Mouse (Mus musculus): ENCODE results near the gene Prss22. TPM values are rescaled to one million over a fixed set of nuclear protein-coding genes. Genes with fewer than 3 reads are reported as not detected.

Gene Prss22
- total and polyA plus RNA-seq, 2 experiments from 2014 or later: not detected

DNA sequence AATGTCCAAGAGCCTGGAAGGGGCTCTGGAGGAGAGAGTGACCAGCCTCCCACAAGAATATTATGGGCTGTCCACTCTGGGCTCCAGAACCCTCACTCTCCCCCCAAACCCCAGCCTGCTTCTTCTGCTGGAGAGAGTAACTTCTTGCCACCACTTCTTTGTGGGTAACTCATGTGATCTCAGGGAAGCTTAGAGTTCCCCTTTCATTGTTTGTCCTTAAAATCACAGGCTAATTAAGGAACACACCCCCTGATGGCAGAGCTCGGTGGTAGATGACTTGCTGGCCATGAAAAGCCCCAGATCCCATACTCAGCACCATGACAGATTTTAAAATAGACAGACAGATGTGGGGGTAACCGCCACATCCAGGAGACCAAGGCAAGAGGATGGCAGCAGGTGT, 9.0 kb upstream of the Prss22 start:
- Histone ChIP-seq H3K27ac (ENCODE audit: low read depth, low read length) (no peak overlapping the region), H3K4me3 (ENCODE audit: low read depth, low read length) (no peak overlapping the region), H3K27me3 (ENCODE audit: insufficient read depth, low read length) (no peaks in the 10 kb centered on the region), H3K9ac (replicated peaks; ENCODE audit: low read length, poor library complexity, severe bottlenecking) (no peak overlapping the region), H3K4me1 (ENCODE audit: insufficient read depth, low read length) (no peaks in the 10 kb centered on the region), H3K4me2 (ENCODE audit: low read depth, low read length, poor library complexity, severe bottlenecking) (no peak overlapping the region), H3K36me3 (ENCODE audit: insufficient read depth, low read length) (no peaks in the 10 kb centered on the region), H3K9me3 (ENCODE audit: low read length) (no peaks in the 10 kb centered on the region)
- ATAC-seq (ENCODE audit: low FRiP score) (no peak), DNase-seq (ENCODE audit: low spot score) (no peak)
- no peak for TF ChIP-seq CTCF (IDR thresholded peaks at IDR 0.05)
- 39% methylated on average over 2 of the region's 2 CpGs for WGBS

DNA sequence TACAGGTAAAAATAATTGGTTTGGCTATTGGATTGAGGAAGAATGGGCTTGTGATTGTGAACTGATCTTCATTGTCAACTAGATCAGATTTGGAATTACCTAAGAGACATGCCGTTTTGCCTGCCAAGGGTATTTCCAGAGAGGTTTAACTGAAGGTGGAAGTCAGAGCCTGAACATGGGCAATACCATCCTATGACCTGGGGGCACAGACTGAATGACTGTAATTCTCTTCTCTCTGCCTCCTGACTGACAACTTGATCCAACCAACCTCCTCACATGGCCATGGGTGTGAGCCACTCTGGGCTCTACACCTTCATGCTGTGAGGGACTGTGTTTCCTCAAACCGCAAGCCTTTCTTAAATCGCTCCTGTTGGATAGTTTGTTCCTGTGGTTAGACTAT, 7.1 kb upstream of the Prss22 start:
- ATAC-seq (ENCODE audit: low FRiP score) (no peak), DNase-seq (ENCODE audit: low spot score) (no peak)
- H3K4me1 ChIP-seq (ENCODE audit: insufficient read depth, low read length): no peaks in the 10 kb centered on the region
- H3K27me3 ChIP-seq (ENCODE audit: insufficient read depth, low read length): no peaks in the 10 kb centered on the region
- H3K4me2 ChIP-seq (ENCODE audit: low read depth, low read length, poor library complexity, severe bottlenecking): no peak overlapping the region
- H3K27ac ChIP-seq (ENCODE audit: low read depth, low read length): no peak overlapping the region
- H3K9me3 ChIP-seq (ENCODE audit: low read length): no peaks in the 10 kb centered on the region
- no peak overlapping the region for H3K4me3 ChIP-seq (ENCODE audit: low read depth, low read length)
- H3K36me3 ChIP-seq (ENCODE audit: insufficient read depth, low read length): no peaks in the 10 kb centered on the region
- TF ChIP-seq CTCF (IDR thresholded peaks at IDR 0.05): no peak
- 92% methylated on average over 3 of the region's 3 CpGs for WGBS
- no peak overlapping the region for H3K9ac ChIP-seq (replicated peaks; ENCODE audit: low read length, poor library complexity, severe bottlenecking)

DNA sequence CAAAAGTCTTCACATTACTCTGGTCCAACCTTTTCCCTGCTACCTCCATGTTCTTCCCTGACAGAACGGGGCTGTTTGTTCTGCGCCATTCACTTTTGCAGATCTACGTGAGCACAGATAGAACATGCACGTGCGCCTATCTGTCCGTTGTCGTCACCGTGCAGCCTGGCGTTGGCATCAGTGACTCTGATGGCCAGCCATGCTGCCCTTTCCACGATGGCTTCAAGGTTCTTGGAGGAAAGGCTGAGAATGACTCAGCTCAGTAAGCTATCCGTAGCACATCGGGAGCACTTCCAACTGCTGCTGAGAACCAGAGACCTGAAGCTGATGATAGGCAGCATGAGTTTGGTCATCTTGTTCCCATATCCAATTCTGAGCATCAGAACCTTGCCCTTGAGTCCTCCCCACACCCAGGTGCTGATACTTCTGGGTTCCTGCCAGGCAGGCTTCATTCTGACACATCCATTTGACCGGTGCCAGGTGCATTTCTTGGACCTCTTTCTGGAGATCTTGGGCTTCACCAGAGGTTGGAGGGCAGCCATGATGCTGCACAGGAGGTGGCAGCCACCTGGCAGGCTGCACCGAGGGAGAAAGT, 6.3 kb upstream of the Prss22 start:
- H3K4me2 ChIP-seq (ENCODE audit: low read depth, low read length, poor library complexity, severe bottlenecking): no peak overlapping the region
- no peak overlapping the region for H3K27ac ChIP-seq (ENCODE audit: low read depth, low read length)
- ATAC-seq (ENCODE audit: low FRiP score) (no peak), DNase-seq (ENCODE audit: low spot score) (no peak)
- no peaks in the 10 kb centered on the region for H3K9me3 ChIP-seq (ENCODE audit: low read length)
- H3K27me3 ChIP-seq (ENCODE audit: insufficient read depth, low read length): no peaks in the 10 kb centered on the region
- H3K36me3 ChIP-seq (ENCODE audit: insufficient read depth, low read length): no peaks in the 10 kb centered on the region
- no peaks in the 10 kb centered on the region for H3K4me1 ChIP-seq (ENCODE audit: insufficient read depth, low read length)
- no peak overlapping the region for H3K9ac ChIP-seq (replicated peaks; ENCODE audit: low read length, poor library complexity, severe bottlenecking)
- no peak overlapping the region for H3K4me3 ChIP-seq (ENCODE audit: low read depth, low read length)
- 92% methylated on average over 14 of the region's 14 CpGs for whole genome bisulfite sequencing
- TF ChIP-seq CTCF (IDR thresholded peaks at IDR 0.05): no peak

DNA sequence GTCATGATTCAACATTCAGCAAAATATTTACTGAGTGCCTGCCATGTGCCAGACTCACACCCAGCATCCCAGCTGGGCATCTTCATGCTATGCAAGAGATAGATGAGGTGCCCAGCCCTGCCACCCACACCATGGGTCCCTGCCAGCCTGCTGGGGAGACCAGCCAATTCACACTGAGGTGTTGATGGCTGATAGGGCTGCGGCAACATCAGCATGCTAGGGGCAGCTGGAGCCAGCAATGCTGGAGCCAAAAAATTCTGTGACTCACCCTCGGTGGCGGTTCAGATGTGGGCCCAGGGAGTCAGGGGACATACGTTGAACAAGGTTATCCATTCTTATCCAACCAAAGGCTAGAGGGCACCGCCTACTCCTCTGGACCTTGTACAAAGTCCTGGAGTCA, 2.5 kb upstream of the Prss22 start:
- Histone ChIP-seq H3K4me2 (ENCODE audit: low read depth, low read length, poor library complexity, severe bottlenecking) (no peak overlapping the region), H3K4me1 (ENCODE audit: insufficient read depth, low read length) (no peaks in the 10 kb centered on the region), H3K4me3 (ENCODE audit: low read depth, low read length) (no peak overlapping the region), H3K27me3 (ENCODE audit: insufficient read depth, low read length) (no peaks in the 10 kb centered on the region), H3K9me3 (ENCODE audit: low read length) (no peaks in the 10 kb centered on the region), H3K9ac (replicated peaks; ENCODE audit: low read length, poor library complexity, severe bottlenecking) (no peak overlapping the region), H3K36me3 (ENCODE audit: insufficient read depth, low read length) (no peaks in the 10 kb centered on the region), H3K27ac (ENCODE audit: low read depth, low read length) (no peak overlapping the region)
- TF ChIP-seq CTCF (IDR thresholded peaks at IDR 0.05): no peak
- DNase-seq (ENCODE audit: low spot score) (no peak), ATAC-seq (ENCODE audit: low FRiP score) (no peak)
- WGBS: 75% methylated on average over 5 of the region's 5 CpGs

DNA sequence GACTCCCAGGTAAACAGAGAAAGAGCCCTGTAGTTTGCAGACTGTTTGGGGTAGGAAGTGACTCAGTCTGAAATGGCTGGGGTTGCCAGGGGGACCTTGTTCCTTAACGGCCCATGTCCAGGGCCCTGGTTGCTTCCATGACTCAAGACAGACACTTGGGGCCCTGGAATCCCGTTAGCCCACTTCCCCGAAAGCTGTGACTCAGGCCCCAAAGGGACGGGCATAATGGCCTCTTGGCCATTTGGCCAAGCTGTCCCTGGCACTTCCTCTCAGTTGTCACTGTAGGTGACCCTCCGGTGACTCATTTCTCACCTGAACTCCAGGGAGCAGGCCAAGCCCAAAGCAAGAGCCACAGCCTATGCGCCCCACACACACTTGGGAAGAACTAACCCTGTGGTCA, 483 bp upstream of the Prss22 start:
- TF ChIP-seq CTCF (IDR thresholded peaks at IDR 0.05): no peak
- H3K36me3 ChIP-seq (ENCODE audit: insufficient read depth, low read length): no peaks in the 10 kb centered on the region
- H3K27me3 ChIP-seq (ENCODE audit: insufficient read depth, low read length): no peaks in the 10 kb centered on the region
- no peaks in the 10 kb centered on the region for H3K4me1 ChIP-seq (ENCODE audit: insufficient read depth, low read length)
- no peaks in the 10 kb centered on the region for H3K9me3 ChIP-seq (ENCODE audit: low read length)
- DNase-seq (ENCODE audit: low spot score) (no peak), ATAC-seq (ENCODE audit: low FRiP score) (no peak)
- 80% methylated on average over 6 of the region's 6 CpGs for WGBS
- H3K27ac ChIP-seq (ENCODE audit: low read depth, low read length): no peak overlapping the region
- no peak overlapping the region for H3K4me3 ChIP-seq (ENCODE audit: low read depth, low read length)
- no peak overlapping the region for H3K9ac ChIP-seq (replicated peaks; ENCODE audit: low read length, poor library complexity, severe bottlenecking)
- H3K4me2 ChIP-seq (ENCODE audit: low read depth, low read length, poor library complexity, severe bottlenecking): no peak overlapping the region

DNA sequence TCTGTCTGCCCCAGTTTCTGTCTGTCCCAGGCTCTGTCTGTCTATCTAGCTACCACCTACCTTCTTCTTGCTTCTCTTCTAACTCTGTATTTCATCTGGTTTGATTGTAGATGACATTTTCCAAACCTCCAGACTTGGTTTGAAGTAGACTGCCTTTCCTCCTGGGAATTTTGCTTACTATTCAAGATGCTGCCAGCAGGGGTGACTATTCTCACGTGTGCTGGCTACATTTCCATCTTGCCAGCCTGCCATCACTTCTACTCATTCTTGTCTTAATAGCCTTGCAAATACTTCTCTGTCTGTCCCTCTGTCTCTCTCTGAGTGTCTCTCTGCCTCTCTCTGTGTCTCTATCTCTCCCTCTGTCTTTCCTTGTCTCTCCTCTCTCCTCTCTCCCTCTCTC, 2.5 kb downstream of the Prss22 start:
- no peaks in the 10 kb centered on the region for H3K36me3 ChIP-seq (ENCODE audit: insufficient read depth, low read length)
- H3K4me1 ChIP-seq (ENCODE audit: insufficient read depth, low read length): no peaks in the 10 kb centered on the region
- no peaks in the 10 kb centered on the region for H3K27me3 ChIP-seq (ENCODE audit: insufficient read depth, low read length)
- no peak overlapping the region for H3K4me2 ChIP-seq (ENCODE audit: low read depth, low read length, poor library complexity, severe bottlenecking)
- H3K9me3 ChIP-seq (ENCODE audit: low read length): no peaks in the 10 kb centered on the region
- no peak for ATAC-seq (ENCODE audit: low FRiP score)
- WGBS: 4% methylated on average over 1 of the region's 1 CpGs
- peak; percentile 16; the same call in 1 of the 2 replicates for TF ChIP-seq CTCF (IDR thresholded peaks at IDR 0.05)
- no peak overlapping the region for H3K9ac ChIP-seq (replicated peaks; ENCODE audit: low read length, poor library complexity, severe bottlenecking)
- H3K27ac ChIP-seq (ENCODE audit: low read depth, low read length): no peak overlapping the region
- no peak for DNase-seq (ENCODE audit: low spot score)
- H3K4me3 ChIP-seq (ENCODE audit: low read depth, low read length): no peak overlapping the region

All from midbrain, postnatal 0 days (tissue).